Mouse (Mus musculus): ENCODE measurements around the gene Sod1.

- TF ChIP-seq CTCF (conservative IDR thresholded peaks at IDR 0.05; ENCODE audit: insufficient read depth, insufficient read length, low read depth, low read length) = no peak
- no peak for TF ChIP-seq POLR2A (IDR thresholded peaks at IDR 0.05; ENCODE audit: low read depth, low read length)
These were observed 42.1 kb upstream of the Sod1 start for GRCm38 (mm10) chr16:90178404-90178803.

Measured in kidney, adult 2 months (tissue).